Mouse (Mus musculus): Measurements from ENCODE around the gene 4930568D16Rik. TPM values are rescaled to one million over a fixed set of nuclear protein-coding genes. Genes with fewer than 3 reads are reported as not detected.

4930568D16Rik gene
- polyA plus RNA-seq, 1 experiment from 2014 or later = not detected

DNA sequence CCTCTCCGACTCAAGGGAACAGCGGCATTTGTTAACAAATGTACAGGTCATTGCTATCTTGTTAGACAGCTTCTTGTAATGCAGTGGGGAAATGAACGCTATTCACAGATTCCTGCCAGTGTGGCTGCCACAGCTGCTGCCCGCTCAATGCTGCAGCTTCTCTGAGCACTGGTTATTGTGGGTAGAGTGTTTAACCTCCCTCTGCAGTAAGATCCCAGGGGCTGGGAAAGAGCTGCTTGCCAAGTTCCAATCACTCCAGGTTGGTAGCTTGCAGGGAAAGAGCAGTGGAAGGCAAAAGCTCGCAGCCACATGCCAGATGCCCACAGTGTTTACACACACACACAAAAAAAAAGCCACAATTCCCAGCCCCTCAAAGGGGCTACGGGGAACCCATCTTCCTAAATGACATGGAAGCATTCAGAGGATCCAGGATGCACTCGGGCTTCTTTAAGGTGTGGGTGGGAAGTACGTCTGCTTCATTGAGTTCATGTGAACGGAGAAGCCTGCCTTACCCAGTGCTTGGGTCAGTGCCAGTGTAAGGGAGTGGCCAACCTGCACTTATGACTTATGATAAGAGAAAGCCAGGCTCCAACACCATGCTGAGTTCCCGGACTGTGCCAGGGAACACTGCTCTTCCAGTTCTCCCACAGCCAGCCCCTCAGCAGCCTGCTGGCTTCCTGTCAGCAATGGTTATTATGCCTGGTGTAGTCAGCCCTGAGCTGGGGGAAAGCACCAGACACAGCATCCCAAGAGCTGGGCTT is 44.9 kb downstream of the 4930568D16Rik start:
- H3K27me3 ChIP-seq = no peaks in the 10 kb centered on the region
- H3K4me1 ChIP-seq = no peaks in the 10 kb centered on the region
- H3K36me3 ChIP-seq = 0 out of 2 replicates have a peak, but pooled peaks cover 6% of the 10 kb centered on the region
- no peaks in the 10 kb centered on the region for H3K9me3 ChIP-seq
- H3K4me2 ChIP-seq (replicated peaks) = no peak overlapping the region
- 77% methylated on average over 10 of the region's 10 CpGs for WGBS
- no peak overlapping the region for H3K9ac ChIP-seq
- ATAC-seq (ENCODE audit: insufficient number of reproducible peaks, insufficient read depth, low FRiP score, low TSS enrichment) = no peak
- no peak overlapping the region for H3K4me3 ChIP-seq
- H3K27ac ChIP-seq = no peak overlapping the region

DNA sequence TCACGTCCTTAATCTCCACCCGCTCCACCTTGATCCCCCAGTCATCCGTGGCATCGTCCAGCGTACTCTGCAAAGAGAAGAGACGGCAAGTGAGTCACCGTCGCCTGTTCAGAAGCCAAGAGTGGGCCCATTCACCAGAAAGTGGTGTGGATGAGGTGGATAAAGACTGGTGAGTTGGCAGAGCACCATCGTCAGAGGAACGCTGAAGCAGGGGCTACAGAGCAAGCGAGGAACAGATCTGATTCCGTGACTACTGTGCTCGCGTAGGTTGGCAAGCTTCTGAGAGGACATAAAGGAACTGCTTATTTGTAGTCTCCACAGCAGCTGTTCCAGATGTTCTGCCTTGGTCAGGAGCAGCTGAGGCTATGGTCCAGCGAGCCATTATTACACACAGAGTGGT is 47.1 kb downstream of the 4930568D16Rik start:
- H3K9me3 ChIP-seq = no peaks in the 10 kb centered on the region
- H3K27ac ChIP-seq = no peak overlapping the region
- H3K9ac ChIP-seq = no peak overlapping the region
- no peaks in the 10 kb centered on the region for H3K4me1 ChIP-seq
- H3K27me3 ChIP-seq = no peaks in the 10 kb centered on the region
- no peak overlapping the region for H3K4me3 ChIP-seq
- H3K36me3 ChIP-seq = 0 out of 2 replicates have a peak, but pooled peaks cover 6% of the 10 kb centered on the region
- H3K4me2 ChIP-seq (replicated peaks) = no peak overlapping the region
- ATAC-seq (ENCODE audit: insufficient number of reproducible peaks, insufficient read depth, low FRiP score, low TSS enrichment) = no peak
- 85% methylated on average over 15 of the region's 15 CpGs for WGBS

DNA sequence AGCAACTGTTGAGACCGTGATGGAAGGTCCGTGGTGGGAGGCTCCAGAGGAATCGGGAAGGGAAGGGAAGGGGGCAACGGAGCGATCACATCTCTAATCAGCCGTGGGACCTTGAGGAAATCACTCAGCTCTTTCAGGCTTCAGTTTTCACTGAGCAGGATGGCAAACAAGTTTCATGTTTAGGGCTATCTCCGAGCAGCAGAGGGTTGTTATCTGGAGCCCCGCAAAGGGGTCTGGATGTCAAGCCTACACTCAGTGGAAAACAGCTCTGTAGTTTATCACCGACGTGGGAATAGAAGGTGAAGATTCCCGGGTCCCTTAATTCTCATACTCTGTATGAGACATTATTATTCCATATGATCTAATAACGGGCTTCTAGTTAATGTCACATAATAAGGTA is 49.1 kb downstream of the 4930568D16Rik start:
- ATAC-seq (ENCODE audit: insufficient number of reproducible peaks, insufficient read depth, low FRiP score, low TSS enrichment) = no peak
- H3K9me3 ChIP-seq = no peaks in the 10 kb centered on the region
- H3K4me3 ChIP-seq = no peak overlapping the region
- no peak overlapping the region for H3K4me2 ChIP-seq (replicated peaks)
- no peak overlapping the region for H3K27ac ChIP-seq
- no peaks in the 10 kb centered on the region for H3K27me3 ChIP-seq
- no peaks in the 10 kb centered on the region for H3K4me1 ChIP-seq
- no peak overlapping the region for H3K9ac ChIP-seq
- WGBS = 81% methylated on average over 12 of the region's 12 CpGs
- 0 out of 2 replicates have a peak, but pooled peaks cover 6% of the 10 kb centered on the region for H3K36me3 ChIP-seq

DNA sequence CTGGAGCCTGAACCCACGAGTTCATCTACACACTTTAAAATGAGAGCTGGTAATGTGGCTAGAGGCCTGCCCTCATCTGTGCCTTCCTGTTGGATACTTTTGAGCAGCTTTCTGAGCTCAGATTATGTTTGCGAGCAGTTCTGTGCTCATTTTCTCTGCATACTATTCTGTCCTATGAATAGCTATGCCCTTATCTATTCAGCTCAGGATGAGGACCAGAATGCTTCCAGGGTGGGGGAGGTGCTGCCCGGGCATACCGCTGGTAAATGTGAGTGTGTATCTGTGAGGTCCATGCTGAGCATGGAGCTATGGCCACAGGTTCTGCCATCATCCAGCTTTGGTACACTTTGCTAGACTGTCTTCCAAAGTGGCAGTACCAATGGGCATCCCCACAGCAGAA is 49.9 kb downstream of the 4930568D16Rik start:
- Histone ChIP-seq H3K27me3 (no peaks in the 10 kb centered on the region), H3K9me3 (no peaks in the 10 kb centered on the region), H3K9ac (no peak overlapping the region), H3K4me1 (no peaks in the 10 kb centered on the region), H3K4me2 (replicated peaks) (no peak overlapping the region), H3K27ac (no peak overlapping the region), H3K36me3 (0 out of 2 replicates have a peak, but pooled peaks cover 6% of the 10 kb centered on the region), H3K4me3 (no peak overlapping the region)
- ATAC-seq (ENCODE audit: insufficient number of reproducible peaks, insufficient read depth, low FRiP score, low TSS enrichment) = no peak
- WGBS = 80% methylated on average over 4 of the region's 4 CpGs

DNA sequence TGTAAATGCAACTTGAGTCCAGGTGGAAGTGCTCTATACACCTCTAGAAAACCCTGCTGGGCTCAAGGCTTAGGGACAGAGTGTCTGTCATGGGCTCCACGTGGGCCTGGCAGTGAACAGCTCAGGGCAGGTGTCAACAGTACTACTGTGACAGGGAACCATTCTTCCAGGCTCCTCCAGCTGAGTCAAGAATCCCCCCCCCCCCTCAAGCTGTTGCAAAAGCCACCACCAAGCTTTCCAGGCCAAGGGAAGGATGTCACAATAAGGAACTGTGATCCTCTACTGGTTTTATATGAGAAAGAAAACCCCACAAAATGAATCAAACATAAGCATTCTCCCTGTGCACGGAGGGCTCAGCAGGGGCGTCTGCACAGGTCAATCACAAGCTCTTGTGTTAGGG is 53.2 kb downstream of the 4930568D16Rik start:
- no peaks in the 10 kb centered on the region; the same call in 1 of the 2 replicates for H3K36me3 ChIP-seq
- WGBS = 54% methylated on average over 3 of the region's 3 CpGs
- ATAC-seq (ENCODE audit: insufficient number of reproducible peaks, insufficient read depth, low FRiP score, low TSS enrichment) = no peak
- H3K4me2 ChIP-seq (replicated peaks) = no peak overlapping the region
- H3K27ac ChIP-seq = no peak overlapping the region
- H3K9ac ChIP-seq = no peak overlapping the region
- H3K9me3 ChIP-seq = no peaks in the 10 kb centered on the region
- H3K27me3 ChIP-seq = no peaks in the 10 kb centered on the region
- no peak overlapping the region for H3K4me3 ChIP-seq
- H3K4me1 ChIP-seq = no peaks in the 10 kb centered on the region

DNA sequence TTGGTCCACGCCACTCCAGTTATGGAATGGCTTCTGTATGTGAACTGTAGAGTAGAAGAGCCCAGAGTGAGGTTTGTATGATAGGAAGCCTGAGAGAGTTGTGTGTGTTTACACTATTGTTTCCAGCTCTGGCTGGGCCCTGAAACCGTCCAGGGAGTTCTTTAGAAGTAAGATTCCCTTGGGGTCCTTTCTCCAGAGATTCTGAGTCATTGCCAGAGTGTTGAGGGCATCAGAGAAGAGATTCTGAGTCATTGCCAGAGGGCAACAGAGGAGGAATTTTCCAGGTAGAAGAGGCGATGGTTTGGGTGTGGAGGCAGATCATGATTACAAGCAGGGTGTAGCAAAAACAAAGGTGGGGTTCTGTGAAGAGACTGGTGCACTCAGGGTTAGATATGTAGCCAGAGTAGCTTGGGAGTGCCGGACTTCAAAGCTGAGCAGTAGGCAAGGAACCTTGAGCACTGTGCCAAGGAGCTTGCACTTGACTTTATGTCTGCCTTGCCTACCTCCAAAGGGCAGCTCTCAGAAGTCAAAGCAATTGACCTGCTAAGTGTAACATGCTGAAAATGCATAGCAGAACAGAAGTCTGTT is 57.5 kb downstream of the 4930568D16Rik start:
- peaks cover 19% of the 10 kb centered on the region; the same call in 1 of the 2 replicates for H3K36me3 ChIP-seq
- 83% methylated on average over 4 of the region's 4 CpGs for WGBS
- H3K4me2 ChIP-seq (replicated peaks) = no peak overlapping the region

DNA sequence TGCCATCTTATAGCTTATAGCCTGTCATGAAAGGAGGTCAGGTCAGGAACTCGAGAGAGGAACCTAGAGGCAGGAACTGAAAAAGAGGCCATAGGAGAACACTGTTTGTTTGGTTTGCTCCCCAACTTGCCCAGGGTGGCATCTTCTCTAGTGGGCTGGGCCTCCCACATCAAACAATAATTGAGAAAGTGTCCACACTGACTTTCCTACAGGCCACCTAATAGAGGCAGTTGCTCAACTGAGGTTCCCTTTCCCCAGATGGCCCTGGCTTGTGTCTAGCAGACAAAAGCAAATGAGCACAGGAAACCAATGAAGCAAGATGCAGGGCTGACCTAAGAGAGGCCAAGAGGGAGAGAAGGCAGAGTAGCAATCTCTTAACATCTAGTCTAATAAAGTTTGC is 59.4 kb downstream of the 4930568D16Rik start:
- Histone ChIP-seq H3K4me2 (replicated peaks) (no peak overlapping the region), H3K27ac (no peak overlapping the region), H3K27me3 (no peaks in the 10 kb centered on the region), H3K36me3 (peaks cover 20% of the 10 kb centered on the region), H3K9ac (no peak overlapping the region), H3K4me1 (no peaks in the 10 kb centered on the region), H3K9me3 (no peaks in the 10 kb centered on the region), H3K4me3 (no peak overlapping the region)
- 48% methylated on average over 1 of the region's 1 CpGs for WGBS
- ATAC-seq (ENCODE audit: insufficient number of reproducible peaks, insufficient read depth, low FRiP score, low TSS enrichment) = no peak

More for the DNA sequence above, 57.5 kb downstream of the 4930568D16Rik start:
- Histone ChIP-seq H3K27me3 (no peaks in the 10 kb centered on the region), H3K4me3 (no peak overlapping the region), H3K9ac (no peak overlapping the region), H3K9me3 (no peaks in the 10 kb centered on the region), H3K27ac (no peak overlapping the region), H3K4me1 (no peaks in the 10 kb centered on the region)
- no peak for ATAC-seq (ENCODE audit: insufficient number of reproducible peaks, insufficient read depth, low FRiP score, low TSS enrichment)

Other genes with a start within 250 kb of the 4930568D16Rik start
- 317 and 329 TPM in 2 replicates for gene Rab14, start 166.6 kb downstream of the 4930568D16Rik start, polyA plus RNA-seq (2016; fragmentation: Nextera tagmentation; extraction: Ambion mirVana)
- 130 and 133 TPM in 2 replicates for gene Gsn, start 111.3 kb downstream of the 4930568D16Rik start, polyA plus RNA-seq (2016; fragmentation: Nextera tagmentation; extraction: Ambion mirVana)
- gene Stom, start 30.8 kb downstream of the 4930568D16Rik start, polyA plus RNA-seq (2016; fragmentation: Nextera tagmentation; extraction: Ambion mirVana) = 24.1 and 25.2 TPM in 2 replicates
- gene 4930402F06Rik, start 29.4 kb upstream of the 4930568D16Rik start, polyA plus RNA-seq (2016; fragmentation: Nextera tagmentation; extraction: Ambion mirVana) = not detected in 2 replicates
- gene Ggta1, start 95.5 kb upstream of the 4930568D16Rik start, polyA plus RNA-seq (2016; fragmentation: Nextera tagmentation; extraction: Ambion mirVana) = 9.8 and 10.8 TPM in 2 replicates
- gene Dab2ip, start 190.5 kb upstream of the 4930568D16Rik start, polyA plus RNA-seq (2016; fragmentation: Nextera tagmentation; extraction: Ambion mirVana) = 61.0 and 73.7 TPM in 2 replicates

All from embryonic facial prominence, embryonic 12.5 days (tissue).